8 mouse cellular contexts compared by ENCODE assay signal in genomic region chr1:136234595-136235092, GRCm38 (mm10). TPM values are rescaled to one million over a fixed set of nuclear protein-coding genes. Genes with fewer than 3 reads are reported as not detected.
DNase-seq lines count a peak whose midpoint lies in the region; ATAC-seq and TF ChIP-seq lines count a peak whose summit lies in the region.

No protein-coding gene starts in this region.

- no peak for ATAC-seq in kidney, postnatal 0 days (replicated peaks; ENCODE audit: low FRiP score, low read depth)
- ATAC-seq in embryonic facial prominence, embryonic 12.5 days (ENCODE audit: insufficient number of reproducible peaks, insufficient read depth, low FRiP score, low TSS enrichment), result no peak
- ATAC-seq in neural tube, embryonic 13.5 days (ENCODE audit: low read depth), result peak; percentile 7; the same call in 1 of the 2 replicates

- H3K27ac ChIP-seq in kidney, postnatal 0 days, result no peak overlapping the region; the same call in 1 of the 2 replicates
- peak overlapping the region; percentile 80 for H3K27ac ChIP-seq in embryonic facial prominence, embryonic 12.5 days
- peak overlapping the region; percentile 95 for H3K27ac ChIP-seq in limb, embryonic 10.5 days
- H3K27ac ChIP-seq in neural tube, embryonic 13.5 days (replicated peaks), result 0 out of 2 replicates have a peak overlapping the region, but pooled peaks have one; percentile 14

- DNase-seq in kidney, postnatal 0 days (ENCODE audit: low spot score), result no peak
- DNase-seq in kidney, adult 11 months, result no peak
- no peak for DNase-seq in limb, embryonic 10.5 days (ENCODE audit: low spot score)
- no peak for DNase-seq in gastrocnemius, adult 18-20 months (ENCODE audit: low spot score)
- DNase-seq in embryo, embryonic 10.5 days (ENCODE audit: low spot score), result no peak
- no peak for DNase-seq in spleen, adult 12 weeks (ENCODE audit: low spot score)

- H3K4me1 ChIP-seq in kidney, postnatal 0 days (replicated peaks; ENCODE audit: insufficient read depth, low read length), result peaks cover 11% of the 10 kb centered on the region; the same call in 1 of the 2 replicates
- H3K4me1 ChIP-seq in embryonic facial prominence, embryonic 12.5 days, result peaks cover 22% of the 10 kb centered on the region
- peaks cover 42% of the 10 kb centered on the region for H3K4me1 ChIP-seq in limb, embryonic 10.5 days
- H3K4me1 ChIP-seq in neural tube, embryonic 13.5 days (replicated peaks), result peaks cover 52% of the 10 kb centered on the region

- peak overlapping the region; percentile 27; the same call in 1 of the 2 replicates for H3K9ac ChIP-seq in kidney, postnatal 0 days (ENCODE audit: low read depth, low read length)
- H3K9ac ChIP-seq in embryonic facial prominence, embryonic 12.5 days, result peak overlapping the region; percentile 67
- peak overlapping the region; percentile 73 for H3K9ac ChIP-seq in neural tube, embryonic 13.5 days

- no peaks in the 10 kb centered on the region for H3K27me3 ChIP-seq in kidney, postnatal 0 days (ENCODE audit: insufficient read depth, low read length)
- no peaks in the 10 kb centered on the region for H3K27me3 ChIP-seq in embryonic facial prominence, embryonic 12.5 days
- H3K27me3 ChIP-seq in limb, embryonic 10.5 days (ENCODE audit: low read depth, poor library complexity, severe bottlenecking), result no peaks in the 10 kb centered on the region
- H3K27me3 ChIP-seq in neural tube, embryonic 13.5 days, result peaks cover 10% of the 10 kb centered on the region

- H3K4me3 ChIP-seq in kidney, postnatal 0 days (replicated peaks; ENCODE audit: low read depth, low read length), result peak overlapping the region; percentile 54
- peak overlapping the region; percentile 68 for H3K4me3 ChIP-seq in embryonic facial prominence, embryonic 12.5 days
- H3K4me3 ChIP-seq in limb, embryonic 10.5 days, result peak overlapping the region; percentile 79
- peak overlapping the region; percentile 53 for H3K4me3 ChIP-seq in neural tube, embryonic 13.5 days

- TF ChIP-seq CTCF in kidney, postnatal 0 days (IDR thresholded peaks at IDR 0.05; ENCODE audit: low read depth), result peak; percentile 65

- H3K9me3 ChIP-seq in kidney, postnatal 0 days (replicated peaks; ENCODE audit: low read length), result no peaks in the 10 kb centered on the region
- no peaks in the 10 kb centered on the region for H3K9me3 ChIP-seq in embryonic facial prominence, embryonic 12.5 days
- no peaks in the 10 kb centered on the region for H3K9me3 ChIP-seq in limb, embryonic 10.5 days (replicated peaks)
- H3K9me3 ChIP-seq in neural tube, embryonic 13.5 days, result no peaks in the 10 kb centered on the region

- 5% methylated on average over 9 of the region's 9 CpGs for WGBS in kidney, postnatal 0 days
- WGBS in embryonic facial prominence, embryonic 12.5 days, result 3% methylated on average over 9 of the region's 9 CpGs
- WGBS in limb, embryonic 10.5 days, result 3% methylated on average over 9 of the region's 9 CpGs
- WGBS in neural tube, embryonic 13.5 days, result 2% methylated on average over 9 of the region's 9 CpGs

- H3K36me3 ChIP-seq in kidney, postnatal 0 days (ENCODE audit: insufficient read depth, low read length), result no peaks in the 10 kb centered on the region
- H3K36me3 ChIP-seq in embryonic facial prominence, embryonic 12.5 days, result no peaks in the 10 kb centered on the region
- H3K36me3 ChIP-seq in limb, embryonic 10.5 days, result no peaks in the 10 kb centered on the region
- H3K36me3 ChIP-seq in neural tube, embryonic 13.5 days, result no peaks in the 10 kb centered on the region

- H3K4me2 ChIP-seq in kidney, postnatal 0 days (ENCODE audit: low read length), result peak overlapping the region; percentile 82
- peak overlapping the region; percentile 81 for H3K4me2 ChIP-seq in embryonic facial prominence, embryonic 12.5 days (replicated peaks)
- H3K4me2 ChIP-seq in neural tube, embryonic 13.5 days, result peak overlapping the region; percentile 77

RNA-seq across cellular contexts. Expression of gene Inava, which starts 0.6 kb away (rescaled TPM):
- 13.3 and 15.9 TPM in 2 replicates for polyA plus RNA-seq in kidney, postnatal 0 days (2015; fragmentation: Nextera tagmentation; extraction: Ambion mirVana)
- polyA plus RNA-seq in embryonic facial prominence, embryonic 12.5 days (2016; fragmentation: Nextera tagmentation; extraction: Ambion mirVana), result 24.6 and 25.5 TPM in 2 replicates
- 23.6 and 29.2 TPM in 2 replicates for polyA plus RNA-seq in limb, embryonic 10.5 days (2016; fragmentation: Nextera tagmentation; extraction: Ambion mirVana)
- polyA plus RNA-seq in neural tube, embryonic 13.5 days (2015; fragmentation: Nextera tagmentation; extraction: Ambion mirVana), result 3.1 and 3.6 TPM in 2 replicates
- total RNA-seq in gastrocnemius, adult 18-20 months (2021), result not detected

RNA-seq across cellular contexts. Expression of gene Mroh3, which starts 22.0 kb away (rescaled TPM):
- polyA plus RNA-seq in kidney, postnatal 0 days (2015; fragmentation: Nextera tagmentation; extraction: Ambion mirVana), result not detected in 2 replicates
- 0.31 TPM in 1 of 2 replicates, not detected in the other for polyA plus RNA-seq in embryonic facial prominence, embryonic 12.5 days (2016; fragmentation: Nextera tagmentation; extraction: Ambion mirVana)
- 0.15 and 0.25 TPM in 2 replicates for polyA plus RNA-seq in limb, embryonic 10.5 days (2016; fragmentation: Nextera tagmentation; extraction: Ambion mirVana)
- polyA plus RNA-seq in neural tube, embryonic 13.5 days (2015; fragmentation: Nextera tagmentation; extraction: Ambion mirVana), result not detected in 2 replicates
- not detected for total RNA-seq in gastrocnemius, adult 18-20 months (2021)

RNA-seq across cellular contexts. Expression of gene Gpr25, which starts 26.0 kb away (rescaled TPM):
- polyA plus RNA-seq in kidney, postnatal 0 days (2015; fragmentation: Nextera tagmentation; extraction: Ambion mirVana), result not detected in 2 replicates
- not detected in 2 replicates for polyA plus RNA-seq in embryonic facial prominence, embryonic 12.5 days (2016; fragmentation: Nextera tagmentation; extraction: Ambion mirVana)
- not detected in 2 replicates for polyA plus RNA-seq in limb, embryonic 10.5 days (2016; fragmentation: Nextera tagmentation; extraction: Ambion mirVana)
- polyA plus RNA-seq in neural tube, embryonic 13.5 days (2015; fragmentation: Nextera tagmentation; extraction: Ambion mirVana), result 0.29 TPM in 2 replicates
- total RNA-seq in gastrocnemius, adult 18-20 months (2021), result not detected
